Mouse (Mus musculus): ENCODE measurements at regions not wholly inside any gene's neighbourhood (a gene's known extent, or its start where the extent isn't known, plus 50 kb on each side); places are given as distances from the start of the nearest gene placed in this dataset.
A peak's percentile ranks its signal among the peaks of the same experiment; 100 is the strongest.

- no peak for DNase-seq (ENCODE audit: low spot score)
Observed at GRCm38 (mm10) chr4:52666768-52667480, 70.8 kb downstream of the Toporsl start.

GRCm38 (mm10) chr4:52709563-52709962 lies 104.8 kb upstream of the Olfr275 start:
- DNase-seq (ENCODE audit: low spot score), result no peak

- DNase-seq (ENCODE audit: low spot score), result no peak
Observed at GRCm38 (mm10) chr4:52726203-52726602, 88.2 kb upstream of the Olfr275 start.

GRCm38 (mm10) chr4:52726625-52727297 lies 87.6 kb upstream of the Olfr275 start:
- peak; percentile 27 for DNase-seq (ENCODE audit: low spot score)

GRCm38 (mm10) chr4:52733141-52733540 lies 81.3 kb upstream of the Olfr275 start:
- DNase-seq (ENCODE audit: low spot score), result no peak

- DNase-seq (ENCODE audit: low spot score), result no peak
Observed at GRCm38 (mm10) chr4:52739543-52740474, 74.6 kb upstream of the Olfr275 start.

- DNase-seq (ENCODE audit: low spot score), result no peak
Observed at GRCm38 (mm10) chr4:52752838-52753509, 61.4 kb upstream of the Olfr275 start.

Measured in ovary, postnatal 36 days (tissue).